Mouse (Mus musculus): ENCODE measurements at regions not wholly inside any gene's neighbourhood (a gene's known extent, or its start where the extent isn't known, plus 50 kb on each side); places are given as distances from the start of the nearest gene placed in this dataset.

DNA sequence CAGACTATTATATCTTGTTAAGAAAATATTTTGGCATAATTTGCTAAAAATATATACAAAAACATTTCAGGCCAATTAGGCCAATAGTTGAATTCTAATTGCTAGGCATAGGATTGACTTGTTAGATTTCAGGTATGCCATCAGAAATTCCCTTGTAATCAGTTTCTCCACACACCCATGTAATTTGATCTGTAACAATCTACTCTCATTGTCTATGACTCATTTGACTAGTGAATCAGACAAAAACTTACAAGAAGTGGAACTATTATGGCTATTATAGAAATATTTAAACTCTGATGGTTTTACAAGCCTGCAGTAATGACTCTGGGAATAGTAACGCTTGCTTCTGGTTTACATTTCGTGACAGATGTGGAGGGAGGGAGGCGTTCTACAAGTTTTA is 338.9 kb upstream of the Ptbp2 start:
- ATAC-seq (ENCODE audit: low FRiP score), result no peak
- Histone ChIP-seq H3K27me3 (no peaks in the 10 kb centered on the region), H3K4me2 (no peak overlapping the region), H3K36me3 (no peaks in the 10 kb centered on the region), H3K9me3 (no peaks in the 10 kb centered on the region), H3K9ac (no peak overlapping the region), H3K27ac (no peak overlapping the region), H3K4me1 (replicated peaks) (no peaks in the 10 kb centered on the region), H3K4me3 (no peak overlapping the region)
- 96% methylated on average over 3 of the region's 3 CpGs for WGBS

DNA sequence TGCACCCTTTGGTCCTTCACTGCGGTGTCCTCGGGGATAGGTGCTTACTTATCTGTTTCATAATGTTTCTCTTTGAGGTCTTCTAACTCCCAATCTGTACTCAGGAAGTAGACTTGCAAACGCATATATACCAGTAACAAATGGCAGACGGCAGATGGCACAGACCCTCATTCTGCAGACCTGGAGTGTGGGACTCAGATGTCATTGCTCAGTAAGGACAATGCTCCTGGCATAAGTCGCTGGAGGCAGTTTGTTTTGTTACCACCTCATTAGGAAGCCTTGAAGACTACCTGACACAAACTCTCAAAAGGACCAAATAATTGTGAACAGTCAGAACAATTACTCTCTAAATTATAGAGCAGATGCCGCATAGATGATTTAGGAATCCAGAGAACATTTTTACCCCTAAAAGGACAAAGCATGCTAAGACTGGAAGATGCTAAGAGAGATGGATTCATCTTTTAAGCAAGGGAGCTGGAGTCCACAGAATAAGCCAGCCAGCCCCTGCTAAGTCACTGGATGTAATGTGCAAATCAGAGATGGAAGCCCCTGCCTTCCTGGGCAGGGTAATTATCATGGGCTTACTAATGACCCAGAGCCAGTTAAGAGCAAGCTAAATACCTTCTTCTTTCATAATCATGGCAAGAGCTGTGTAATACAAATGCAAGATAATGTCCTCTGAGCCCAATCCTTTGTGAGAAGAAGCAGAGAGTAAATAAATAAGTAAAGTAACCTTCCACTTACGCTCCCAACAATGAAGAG is 299.1 kb upstream of the Ptbp2 start:
- no peak for ATAC-seq (ENCODE audit: low FRiP score)

DNA sequence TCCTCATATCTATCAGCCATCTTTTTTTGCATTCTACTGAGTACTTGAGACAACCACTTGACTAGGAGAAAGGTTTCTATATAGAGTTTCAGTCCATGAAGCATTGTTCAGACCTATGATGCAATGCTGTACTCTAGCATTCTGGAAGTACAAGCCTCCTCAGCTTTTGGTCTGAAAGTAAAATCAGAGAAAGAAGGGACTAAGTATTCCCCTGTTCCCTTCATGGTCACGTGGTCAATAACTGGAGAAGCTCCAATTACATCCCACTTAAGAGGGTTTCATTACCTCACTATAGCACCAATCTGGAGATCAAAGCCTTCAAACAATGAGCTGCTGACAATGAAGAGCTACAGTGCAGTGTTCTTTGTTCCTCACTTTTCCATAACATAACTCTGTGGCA is 289.3 kb upstream of the Ptbp2 start:
- Histone ChIP-seq H3K4me3 (no peak overlapping the region), H3K27me3 (no peaks in the 10 kb centered on the region), H3K9ac (no peak overlapping the region), H3K9me3 (no peaks in the 10 kb centered on the region), H3K4me2 (no peak overlapping the region), H3K4me1 (replicated peaks) (no peaks in the 10 kb centered on the region), H3K36me3 (no peaks in the 10 kb centered on the region), H3K27ac (no peak overlapping the region)
- 25% methylated on average over 1 of the region's 1 CpGs for WGBS
- ATAC-seq (ENCODE audit: low FRiP score), result no peak

More for the DNA sequence above, 299.1 kb upstream of the Ptbp2 start:
- no peaks in the 10 kb centered on the region for H3K27me3 ChIP-seq
- H3K4me3 ChIP-seq, result no peak overlapping the region
- WGBS, result 81% methylated on average over 7 of the region's 7 CpGs
- no peaks in the 10 kb centered on the region for H3K36me3 ChIP-seq
- H3K9ac ChIP-seq, result no peak overlapping the region
- H3K4me2 ChIP-seq, result no peak overlapping the region
- peaks cover 3% of the 10 kb centered on the region; the same call in 1 of the 2 replicates for H3K4me1 ChIP-seq (replicated peaks)
- H3K9me3 ChIP-seq, result no peaks in the 10 kb centered on the region
- H3K27ac ChIP-seq, result no peak overlapping the region

DNA sequence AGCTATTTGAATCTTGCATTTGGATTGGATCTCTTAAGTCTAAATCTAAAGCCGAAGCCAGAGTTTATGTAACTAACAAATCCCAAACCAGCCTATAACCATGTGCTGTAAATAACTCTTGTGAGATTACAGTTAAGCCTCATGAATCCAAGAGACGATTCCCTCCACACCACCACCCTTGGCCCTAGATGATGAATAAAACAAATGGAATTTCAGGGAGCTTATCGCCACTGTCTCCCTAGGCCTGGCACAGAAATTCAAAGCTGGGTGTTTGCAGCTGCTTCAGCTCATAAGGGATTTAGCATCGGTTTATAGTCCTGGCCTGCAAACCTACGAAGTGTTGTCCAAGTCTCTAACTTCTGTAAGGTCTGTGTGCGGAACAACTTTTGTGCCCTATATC is 281.4 kb upstream of the Ptbp2 start:
- Histone ChIP-seq H3K4me1 (replicated peaks) (no peaks in the 10 kb centered on the region), H3K27ac (no peak overlapping the region), H3K27me3 (no peaks in the 10 kb centered on the region), H3K9me3 (no peaks in the 10 kb centered on the region), H3K4me3 (no peak overlapping the region), H3K36me3 (no peaks in the 10 kb centered on the region), H3K4me2 (no peak overlapping the region), H3K9ac (no peak overlapping the region)
- no peak for ATAC-seq (ENCODE audit: low FRiP score)
- WGBS, result 95% methylated on average over 6 of the region's 6 CpGs

DNA sequence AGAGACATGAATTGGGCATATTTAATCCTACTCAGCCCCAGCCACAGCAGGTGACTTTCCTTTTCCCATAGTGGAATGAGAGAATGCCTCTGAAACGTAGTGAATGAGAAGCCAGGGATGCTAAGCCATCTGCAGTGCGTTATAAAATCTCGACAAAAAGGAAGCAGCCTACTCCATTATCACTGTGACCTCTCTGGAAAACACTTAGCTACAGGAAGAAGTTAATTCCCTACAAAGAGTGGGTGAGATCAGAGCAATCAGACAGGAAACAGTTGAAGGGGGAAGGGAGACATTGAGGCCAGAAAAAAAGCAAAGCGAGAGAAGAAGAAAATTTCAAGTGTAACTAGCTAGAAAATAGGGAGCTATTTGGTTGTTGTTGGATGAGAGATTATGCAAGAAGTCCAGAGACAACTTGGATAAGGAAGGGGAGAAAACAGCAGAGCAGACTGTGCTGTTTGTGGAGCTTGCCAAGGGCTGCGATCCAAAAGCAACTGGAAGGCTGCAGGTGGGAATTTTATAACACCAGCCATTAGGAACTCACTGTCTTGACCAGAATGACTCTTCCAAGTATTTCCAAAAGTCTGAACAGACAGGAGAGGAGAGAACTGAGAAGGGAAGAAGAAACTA is 280.7 kb upstream of the Ptbp2 start:
- Histone ChIP-seq H3K36me3 (no peaks in the 10 kb centered on the region), H3K9me3 (no peaks in the 10 kb centered on the region), H3K4me3 (no peak overlapping the region), H3K4me2 (no peak overlapping the region), H3K9ac (no peak overlapping the region), H3K27ac (no peak overlapping the region), H3K27me3 (no peaks in the 10 kb centered on the region), H3K4me1 (replicated peaks) (no peaks in the 10 kb centered on the region)
- no peak for ATAC-seq (ENCODE audit: low FRiP score)
- 60% methylated on average over 5 of the region's 5 CpGs for whole genome bisulfite sequencing

DNA sequence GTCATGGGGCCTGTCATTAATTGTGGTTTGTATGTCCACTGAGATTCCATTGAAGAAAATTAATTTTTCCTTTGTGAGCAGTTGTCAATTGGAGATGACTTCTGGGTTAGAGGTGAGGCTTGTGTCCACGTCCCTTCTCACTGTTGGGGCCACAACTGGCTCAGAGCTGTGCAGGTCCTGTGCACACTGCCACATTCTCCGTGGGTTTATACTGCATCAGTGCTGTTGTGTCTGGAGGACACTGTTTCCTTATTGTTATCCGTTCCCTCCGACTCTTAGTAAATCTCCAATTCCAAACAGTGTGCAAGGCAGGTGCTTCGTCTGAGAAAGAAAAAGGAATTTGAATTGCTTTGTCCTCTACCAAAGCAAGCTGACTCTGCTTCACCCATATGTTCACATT is 278.0 kb upstream of the Ptbp2 start:
- H3K27ac ChIP-seq, result no peak overlapping the region
- H3K9me3 ChIP-seq, result no peaks in the 10 kb centered on the region
- no peaks in the 10 kb centered on the region for H3K27me3 ChIP-seq
- ATAC-seq (ENCODE audit: low FRiP score), result no peak
- no peak overlapping the region for H3K9ac ChIP-seq
- no peaks in the 10 kb centered on the region for H3K36me3 ChIP-seq
- H3K4me1 ChIP-seq (replicated peaks), result no peaks in the 10 kb centered on the region
- H3K4me3 ChIP-seq, result no peak overlapping the region
- WGBS, result 78% methylated on average over 5 of the region's 5 CpGs
- no peak overlapping the region for H3K4me2 ChIP-seq

DNA sequence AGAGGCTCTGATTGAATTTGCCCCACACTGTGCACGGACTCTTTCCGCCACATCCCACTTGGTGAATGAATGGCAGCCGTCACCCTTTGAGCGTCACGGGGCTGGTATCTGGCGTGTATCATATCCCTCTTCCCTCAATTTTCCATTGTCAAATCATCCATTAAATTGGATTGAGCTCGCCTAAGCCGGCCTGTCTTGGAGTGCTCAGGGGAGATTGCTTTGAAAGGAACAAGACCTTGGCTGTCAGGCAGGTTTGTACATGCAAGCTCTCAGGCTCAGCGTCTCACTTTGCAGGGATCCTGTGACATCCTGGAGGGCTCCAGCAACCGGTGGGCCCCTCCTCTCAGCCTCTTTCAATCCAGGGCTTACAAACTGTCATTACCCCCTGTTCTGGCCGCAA is 275.7 kb upstream of the Ptbp2 start:
- Histone ChIP-seq H3K4me3 (no peak overlapping the region), H3K36me3 (no peaks in the 10 kb centered on the region), H3K27me3 (no peaks in the 10 kb centered on the region), H3K9me3 (no peaks in the 10 kb centered on the region), H3K27ac (no peak overlapping the region), H3K9ac (no peak overlapping the region), H3K4me2 (no peak overlapping the region), H3K4me1 (replicated peaks) (peaks cover 6% of the 10 kb centered on the region)
- 53% methylated on average over 11 of the region's 11 CpGs for WGBS
- ATAC-seq (ENCODE audit: low FRiP score), result no peak

DNA sequence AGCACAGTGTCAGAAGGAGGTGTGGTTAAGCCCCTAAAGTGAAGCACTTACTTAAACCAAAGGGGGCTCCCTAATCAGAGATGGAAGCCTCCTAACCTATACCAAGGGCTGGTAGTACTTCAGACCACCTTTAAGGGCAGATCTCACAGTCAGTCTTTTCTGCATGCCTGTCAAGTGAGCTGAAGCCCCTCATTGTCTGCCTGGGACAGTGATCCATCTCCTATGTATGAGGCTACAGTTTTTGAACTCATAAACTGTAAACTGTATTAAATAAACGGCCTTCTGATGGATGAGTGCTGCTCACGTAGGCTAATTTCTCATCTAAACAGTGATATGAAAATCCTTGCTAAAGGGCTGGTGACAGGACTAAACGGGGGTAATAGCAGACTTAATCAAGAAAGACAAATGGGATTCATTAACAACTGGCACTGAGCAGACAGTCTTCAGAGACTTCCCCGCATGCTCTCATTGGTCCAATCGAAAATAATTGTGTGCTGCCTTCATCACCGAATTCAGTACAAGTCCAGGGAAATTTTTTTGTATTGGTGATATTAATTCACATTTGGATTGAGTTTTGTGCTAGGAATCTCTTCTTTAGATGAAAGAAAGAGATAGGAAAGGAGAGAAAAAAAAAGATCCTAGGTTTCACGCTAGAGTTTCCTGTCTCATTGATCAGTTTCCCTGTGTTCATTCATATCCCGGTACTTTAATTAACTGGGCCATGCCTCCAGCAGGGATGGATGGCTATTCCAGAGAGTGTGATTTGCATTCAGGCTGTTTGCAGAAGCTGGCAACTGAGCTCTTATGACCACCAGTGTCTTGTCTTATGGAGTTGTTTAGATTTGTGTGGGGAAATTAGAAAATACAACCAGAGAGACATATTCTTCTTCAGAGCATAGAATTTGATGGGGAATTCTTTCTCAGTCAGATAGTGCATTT is 271.2 kb upstream of the Ptbp2 start:
- Histone ChIP-seq H3K9me3 (no peaks in the 10 kb centered on the region), H3K4me1 (replicated peaks) (peaks cover 6% of the 10 kb centered on the region), H3K27ac (peak overlapping the region; percentile 56), H3K36me3 (no peaks in the 10 kb centered on the region), H3K4me3 (no peak overlapping the region), H3K27me3 (peaks cover 11% of the 10 kb centered on the region; the same call in 1 of the 2 replicates), H3K9ac (no peak overlapping the region), H3K4me2 (peak overlapping the region; percentile 22; the same call in 1 of the 2 replicates)
- peak; percentile 91 for ATAC-seq (ENCODE audit: low FRiP score)
- WGBS, result 39% methylated on average over 8 of the region's 8 CpGs

DNA sequence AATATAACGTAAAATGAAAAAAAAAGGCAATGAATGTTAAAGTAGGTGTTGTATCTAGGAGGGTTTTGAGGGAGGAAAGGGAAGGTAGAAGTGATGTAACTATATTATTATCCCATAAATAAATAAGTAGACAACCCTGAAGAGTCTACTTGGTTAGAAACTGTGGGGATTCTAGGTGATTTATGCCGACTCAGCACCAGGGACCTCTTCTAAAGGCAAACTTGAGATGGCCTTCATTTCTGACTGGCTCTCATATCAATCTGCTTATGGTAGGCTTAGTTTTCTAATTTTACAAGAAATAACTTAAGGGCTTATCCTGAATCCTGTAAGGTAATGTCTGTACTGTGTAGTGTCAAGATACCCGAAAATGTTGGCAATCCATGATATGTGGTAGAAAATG is 263.0 kb upstream of the Ptbp2 start:
- ATAC-seq (ENCODE audit: low FRiP score), result no peak

DNA sequence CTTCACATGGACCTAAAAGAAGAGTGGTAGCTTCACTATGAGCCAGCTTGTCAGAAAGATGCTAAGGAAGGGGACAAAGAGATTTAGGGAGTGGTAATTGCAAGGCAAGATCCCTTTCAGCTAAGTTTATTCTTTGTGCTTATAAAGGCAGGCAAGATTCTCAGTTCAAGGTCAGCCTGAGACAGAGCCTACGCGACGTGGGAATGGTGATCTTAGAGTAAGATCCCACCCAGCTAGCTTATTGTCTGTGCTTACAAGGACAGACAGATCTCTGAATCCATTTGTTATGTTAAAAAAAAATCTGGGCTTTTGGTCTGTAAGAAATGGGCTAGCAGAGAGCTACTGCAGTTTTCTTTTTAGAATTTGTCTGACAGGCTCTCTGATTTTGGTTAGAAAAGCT is 253.3 kb upstream of the Ptbp2 start:
- Histone ChIP-seq H3K27ac (no peak overlapping the region), H3K36me3 (no peaks in the 10 kb centered on the region), H3K9me3 (no peaks in the 10 kb centered on the region), H3K4me1 (replicated peaks) (no peaks in the 10 kb centered on the region), H3K4me2 (no peak overlapping the region), H3K4me3 (no peak overlapping the region), H3K9ac (no peak overlapping the region), H3K27me3 (no peaks in the 10 kb centered on the region)
- ATAC-seq (ENCODE audit: low FRiP score), result no peak
- WGBS, result 89% methylated on average over 3 of the region's 3 CpGs

More for the DNA sequence above, 263.0 kb upstream of the Ptbp2 start:
- Histone ChIP-seq H3K9ac (no peak overlapping the region), H3K9me3 (no peaks in the 10 kb centered on the region), H3K4me2 (no peak overlapping the region), H3K36me3 (no peaks in the 10 kb centered on the region), H3K27ac (no peak overlapping the region), H3K4me3 (no peak overlapping the region), H3K4me1 (replicated peaks) (no peaks in the 10 kb centered on the region), H3K27me3 (peaks cover 8% of the 10 kb centered on the region; the same call in 1 of the 2 replicates)
- whole genome bisulfite sequencing, result 92% methylated on average over 3 of the region's 3 CpGs

DNA sequence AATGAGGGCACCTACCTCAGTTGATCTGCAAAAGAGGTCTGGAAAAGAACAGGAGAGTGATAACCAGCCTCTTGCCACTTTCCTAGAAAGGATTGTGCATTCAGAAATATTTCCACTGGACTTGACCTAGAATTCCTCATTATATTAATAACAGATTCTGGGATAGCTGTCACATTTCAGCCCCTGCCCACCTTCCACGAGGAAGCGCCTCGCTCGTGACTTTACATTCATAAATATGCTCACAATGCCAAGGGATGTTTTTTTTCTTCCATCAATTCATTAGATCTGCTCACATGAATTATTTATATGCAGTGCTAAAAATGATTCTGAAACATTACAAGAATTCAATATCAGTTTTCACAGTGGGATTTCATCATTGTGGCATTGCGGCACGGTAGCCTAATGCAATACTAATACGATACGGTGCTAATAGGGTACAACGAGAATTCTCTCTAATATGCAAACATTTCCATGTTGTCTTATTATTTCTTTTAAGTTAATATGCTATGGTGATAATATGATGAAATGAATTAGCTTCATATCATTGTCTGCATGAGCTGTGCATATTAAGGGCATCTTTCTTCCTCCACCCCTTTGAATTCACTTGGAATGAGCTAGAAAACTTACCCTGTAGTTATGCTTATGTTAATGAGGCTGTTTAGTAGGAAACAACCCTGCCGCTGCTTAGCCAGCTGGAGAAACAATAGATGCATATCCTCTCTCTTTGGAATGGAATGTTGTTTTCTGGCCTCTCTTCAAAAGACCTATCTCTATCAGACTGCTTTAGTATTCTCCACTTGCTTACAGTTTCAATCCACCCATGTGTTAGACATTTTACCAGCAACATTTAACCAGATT is 235.8 kb upstream of the Ptbp2 start:
- 50% methylated on average over 10 of the region's 10 CpGs for WGBS
- Histone ChIP-seq H3K27me3 (no peaks in the 10 kb centered on the region), H3K27ac (peak overlapping the region; percentile 55)

More for the DNA sequence above, 235.8 kb upstream of the Ptbp2 start:
- H3K36me3 ChIP-seq, result no peaks in the 10 kb centered on the region
- H3K9ac ChIP-seq, result no peak overlapping the region
- no peaks in the 10 kb centered on the region; the same call in 1 of the 2 replicates for H3K9me3 ChIP-seq
- no peak overlapping the region for H3K4me3 ChIP-seq
- H3K4me2 ChIP-seq, result 0 out of 2 replicates have a peak overlapping the region, but pooled peaks have one; percentile 6
- H3K4me1 ChIP-seq (replicated peaks), result peaks cover 5% of the 10 kb centered on the region
- ATAC-seq (ENCODE audit: low FRiP score), result peak; percentile 65
